Mouse (Mus musculus) liver, embryonic 11.5 days (tissue): ENCODE measurements around the gene Tmem167. TPM values are rescaled to one million over a fixed set of nuclear protein-coding genes. Genes with fewer than 3 reads are reported as not detected.

Source experiments
- ATAC-seq: fragments of 200-750 bp; cut with Nextera tagmentation; replicated peaks from 2 replicates; pipeline ENCODE4 v1.8.0; 2017; ENCODE audit warnings: moderate number of reproducible peaks, mild to moderate bottlenecking, moderate TSS enrichment, moderate library complexity; ENCODE audit not compliant: low FRiP score
- DNase-seq: peaks from one replicate; pipeline ENCODE4 v3.0.0-alpha.2; 2017; ENCODE audit warnings: low spot score
- H3K27ac ChIP-seq: fragments of 300-500 bp; sonication (generic); 2 replicates; pipeline ENCODE4 v1.5.1; 2014; ENCODE audit warnings: mild to moderate bottlenecking, low read depth, low read length, control low read depth
- H3K27me3 ChIP-seq: fragments of 300-500 bp; sonication (generic); replicated peaks from 2 replicates; pipeline ENCODE4 v1.6.1; 2014; ENCODE audit warnings: low read length, mixed read lengths; ENCODE audit not compliant: control insufficient read depth, insufficient read depth
- H3K36me3 ChIP-seq: fragments of 300-500 bp; sonication (generic); 2 replicates; pipeline ENCODE4 v1.6.1; 2014; ENCODE audit warnings: mild to moderate bottlenecking, low read length, moderate library complexity, mixed read lengths; ENCODE audit not compliant: control insufficient read depth, insufficient read depth
- H3K4me1 ChIP-seq: fragments of 300-500 bp; sonication (generic); replicated peaks from 2 replicates; pipeline ENCODE4 v1.6.1; 2014; ENCODE audit warnings: low read length, mixed read lengths; ENCODE audit not compliant: control insufficient read depth, insufficient read depth
- H3K4me2 ChIP-seq: fragments of 300-500 bp; sonication (generic); 2 replicates; pipeline ENCODE4 v1.6.1; 2014; ENCODE audit warnings: mild to moderate bottlenecking, control low read depth, moderate library complexity
- H3K4me3 ChIP-seq: fragments of 300-500 bp; sonication (generic); 2 replicates; pipeline ENCODE4 v1.5.1; 2014; ENCODE audit warnings: low read depth, low read length, control low read depth
- H3K9ac ChIP-seq: fragments of 300-500 bp; sonication (generic); 2 replicates; pipeline ENCODE4 v1.6.1; 2014; ENCODE audit warnings: low read depth, low read length, control low read depth
- H3K9me3 ChIP-seq: fragments of 300-500 bp; sonication (generic); 2 replicates; pipeline ENCODE4 v1.6.1; 2016; ENCODE audit warnings: low read length, inconsistent platforms, mixed read lengths; ENCODE audit not compliant: control insufficient read depth
- WGBS: fragments of 180-500 bp; shearing (Covaris S2); extraction: QIAGEN DNeasy Blood & Tissue Kit; methylation state at CpG from one replicate; pipeline ENCODE4 v1.1.7; 2014; 5-methylcytosine and 5-hydroxymethylcytosine counted together
- polyA plus RNA-seq: library from polyadenylated mRNA; unstranded; fragments of >200 nt; fragmentation: Nextera tagmentation; extraction: Ambion mirVana; gene quantifications from 2 replicates; pipeline ENCODE4 v1.2.1, GENCODE M21; 2014

The Tmem167 gene
- polyA plus RNA-seq, 1 experiment from 2014 or later, result 49.4 TPM

DNA sequence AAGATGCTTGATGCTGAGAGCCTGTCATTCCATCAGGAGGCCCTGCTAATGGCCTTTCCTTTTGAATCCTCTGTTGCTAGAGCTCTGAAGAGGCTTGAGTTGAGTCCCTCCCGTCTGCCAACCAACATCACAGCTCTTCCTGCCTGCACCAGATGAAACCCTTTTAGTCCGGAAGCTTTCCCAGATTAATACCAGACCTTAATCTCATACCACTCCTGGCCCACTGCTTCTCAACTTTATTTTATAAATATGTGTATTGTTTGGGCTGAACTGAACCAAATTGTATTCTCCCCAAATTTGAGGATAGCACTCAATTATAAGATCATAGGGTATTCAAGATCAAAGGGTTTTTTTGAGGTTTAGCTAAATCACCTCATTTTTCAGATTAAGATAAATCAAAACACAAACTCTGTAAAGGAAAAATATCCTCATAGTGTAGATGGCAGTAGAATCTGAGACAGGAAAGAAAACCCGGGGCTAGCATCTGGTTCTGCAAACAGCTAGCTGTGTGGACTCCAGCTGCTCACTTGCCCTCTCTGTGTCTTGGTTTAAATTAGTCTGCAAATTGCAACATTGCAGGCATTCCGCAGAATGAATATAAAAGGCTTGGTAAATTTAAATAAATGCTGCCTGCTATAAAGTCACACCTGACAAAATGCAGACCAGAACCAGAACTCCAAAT lies 81.3 kb downstream of the Tmem167 start:
- no peaks in the 10 kb centered on the region for H3K27me3 ChIP-seq
- ATAC-seq (no peak), DNase-seq (no peak)
- no peak overlapping the region for H3K4me2 ChIP-seq
- no peaks in the 10 kb centered on the region for H3K36me3 ChIP-seq
- H3K9me3 ChIP-seq, result no peaks in the 10 kb centered on the region
- H3K4me3 ChIP-seq, result no peak overlapping the region
- no peak overlapping the region for H3K9ac ChIP-seq
- H3K4me1 ChIP-seq, result no peaks in the 10 kb centered on the region
- 41% methylated on average over 4 of the region's 4 CpGs for WGBS
- H3K27ac ChIP-seq, result no peak overlapping the region

DNA sequence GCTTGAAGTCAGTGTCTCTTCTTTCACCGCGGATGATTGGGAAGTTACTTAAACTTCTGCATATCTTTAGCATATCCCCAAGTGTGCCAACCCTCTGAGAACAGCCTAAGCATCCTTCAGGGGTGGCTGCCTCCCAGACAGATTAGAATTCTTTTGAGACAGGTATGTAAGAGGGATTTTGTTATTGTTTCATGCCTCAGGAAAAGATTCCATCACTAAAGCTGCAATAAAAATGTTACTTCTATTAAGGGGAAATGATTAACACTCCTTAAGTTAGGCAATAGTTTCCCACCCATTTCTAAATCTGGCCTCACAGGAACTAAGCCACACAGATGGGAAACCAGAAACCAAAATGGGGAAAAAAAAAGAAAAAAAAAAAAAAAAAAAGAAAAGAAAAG lies 81.9 kb downstream of the Tmem167 start:
- ATAC-seq (no peak), DNase-seq (no peak)
- Histone ChIP-seq H3K4me1 (no peaks in the 10 kb centered on the region), H3K9me3 (no peaks in the 10 kb centered on the region), H3K4me3 (no peak overlapping the region), H3K36me3 (no peaks in the 10 kb centered on the region), H3K4me2 (no peak overlapping the region), H3K27ac (no peak overlapping the region), H3K9ac (no peak overlapping the region), H3K27me3 (no peaks in the 10 kb centered on the region)
- WGBS, result 15% methylated on average over 2 of the region's 2 CpGs

DNA sequence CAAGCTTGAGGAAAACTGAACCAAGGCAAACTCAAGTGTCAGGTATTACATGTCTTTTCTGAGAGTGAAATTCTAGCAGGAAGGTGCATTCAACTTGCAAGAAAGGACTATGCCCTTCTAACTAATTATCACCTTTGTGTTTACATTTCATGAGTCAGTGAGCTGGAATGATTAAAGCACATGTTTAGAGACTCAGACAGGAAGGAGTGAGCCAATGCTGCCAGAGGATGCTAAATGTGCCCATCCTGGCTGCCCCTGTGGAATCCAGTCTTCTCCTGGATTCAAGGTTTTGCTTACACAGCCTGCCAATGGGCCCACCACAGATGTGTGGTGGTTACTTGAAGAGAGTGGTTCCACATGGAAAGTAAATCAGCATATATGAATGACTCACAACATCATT lies 82.5 kb downstream of the Tmem167 start:
- ATAC-seq (no peak), DNase-seq (no peak)
- no peak overlapping the region for H3K27ac ChIP-seq
- no peaks in the 10 kb centered on the region for H3K36me3 ChIP-seq
- H3K4me3 ChIP-seq, result no peak overlapping the region
- H3K9me3 ChIP-seq, result no peaks in the 10 kb centered on the region
- no peak overlapping the region for H3K9ac ChIP-seq
- no peaks in the 10 kb centered on the region for H3K4me1 ChIP-seq
- no peak overlapping the region for H3K4me2 ChIP-seq
- H3K27me3 ChIP-seq, result no peaks in the 10 kb centered on the region

DNA sequence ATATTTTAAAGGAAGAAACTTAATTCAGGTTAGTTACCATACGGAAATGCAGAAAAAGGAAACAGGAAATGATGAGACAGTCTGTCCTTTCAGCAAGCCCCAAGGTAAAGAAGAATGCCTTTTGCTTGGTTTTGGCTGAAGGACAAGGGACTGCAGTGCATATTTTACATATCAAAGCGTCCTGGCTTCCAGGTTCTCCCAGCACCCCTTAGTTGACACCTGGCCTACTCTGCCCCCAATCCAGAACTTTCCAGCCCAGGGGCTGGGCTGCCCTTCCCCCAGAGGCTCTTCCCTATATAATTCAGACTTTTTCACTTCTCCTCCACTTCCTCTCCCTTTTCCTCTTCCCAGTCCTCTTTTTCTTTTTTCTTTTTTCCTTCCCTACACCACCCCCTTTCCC lies 86.7 kb downstream of the Tmem167 start:
- H3K4me3 ChIP-seq, result no peak overlapping the region
- ATAC-seq (no peak), DNase-seq (no peak)
- no peak overlapping the region for H3K27ac ChIP-seq
- H3K4me2 ChIP-seq, result no peak overlapping the region
- no peak overlapping the region for H3K9ac ChIP-seq
- H3K9me3 ChIP-seq, result no peaks in the 10 kb centered on the region
- no peaks in the 10 kb centered on the region for H3K36me3 ChIP-seq
- 39% methylated on average over 2 of the region's 2 CpGs for WGBS
- no peaks in the 10 kb centered on the region for H3K27me3 ChIP-seq
- H3K4me1 ChIP-seq, result no peaks in the 10 kb centered on the region

DNA sequence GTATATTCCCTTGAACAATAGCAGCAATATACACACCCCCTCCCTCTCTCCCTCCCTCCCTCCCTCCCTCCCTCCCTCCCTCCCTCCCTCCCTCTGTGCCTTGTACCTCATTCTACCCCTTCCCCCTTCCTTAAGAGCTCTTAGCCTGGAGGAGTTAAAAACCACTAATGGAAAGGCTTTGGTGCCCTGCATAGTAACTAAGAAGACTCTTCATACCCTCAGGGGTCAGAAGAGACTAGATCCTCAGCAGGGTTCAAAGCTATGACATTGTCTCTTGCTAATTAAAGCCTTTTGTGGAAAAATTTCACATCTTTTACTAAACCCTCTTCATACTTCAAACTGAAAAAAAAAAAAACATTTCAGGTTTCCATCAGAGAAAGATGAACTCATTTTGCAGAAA lies 93.3 kb downstream of the Tmem167 start:
- no peak for DNase-seq
- no peak for ATAC-seq

DNA sequence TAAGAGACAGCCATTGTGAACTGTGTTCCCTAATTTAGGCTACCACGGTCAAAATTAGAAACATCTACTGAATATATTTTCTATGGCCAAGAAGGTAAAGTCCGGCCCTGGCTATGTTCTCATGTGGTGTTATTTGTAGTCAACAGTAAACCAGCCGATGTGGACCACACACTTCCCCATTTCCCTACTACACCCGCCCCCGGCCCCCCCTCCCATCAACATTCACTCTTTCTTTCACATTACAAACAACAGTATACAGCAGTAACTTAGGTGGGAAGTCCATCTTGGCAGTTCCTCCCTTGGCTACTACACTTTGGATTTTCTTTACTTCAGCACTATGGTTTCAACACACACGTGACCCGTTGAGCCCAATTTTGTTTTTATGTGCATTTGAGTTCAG lies 94.6 kb downstream of the Tmem167 start:
- H3K9me3 ChIP-seq, result no peaks in the 10 kb centered on the region
- H3K27me3 ChIP-seq, result no peaks in the 10 kb centered on the region
- H3K9ac ChIP-seq, result no peak overlapping the region
- no peaks in the 10 kb centered on the region for H3K36me3 ChIP-seq
- H3K4me2 ChIP-seq, result no peak overlapping the region
- no peak for DNase-seq
- 72% methylated on average over 7 of the region's 7 CpGs for WGBS
- H3K27ac ChIP-seq, result no peak overlapping the region
- H3K4me1 ChIP-seq, result no peaks in the 10 kb centered on the region
- ATAC-seq, result no peak
- H3K4me3 ChIP-seq, result no peak overlapping the region

More for the DNA sequence above, 93.3 kb downstream of the Tmem167 start:
- Histone ChIP-seq H3K27ac (no peak overlapping the region), H3K4me2 (no peak overlapping the region), H3K9me3 (no peaks in the 10 kb centered on the region), H3K36me3 (no peaks in the 10 kb centered on the region), H3K4me1 (no peaks in the 10 kb centered on the region), H3K27me3 (no peaks in the 10 kb centered on the region), H3K9ac (no peak overlapping the region), H3K4me3 (no peak overlapping the region)

DNA sequence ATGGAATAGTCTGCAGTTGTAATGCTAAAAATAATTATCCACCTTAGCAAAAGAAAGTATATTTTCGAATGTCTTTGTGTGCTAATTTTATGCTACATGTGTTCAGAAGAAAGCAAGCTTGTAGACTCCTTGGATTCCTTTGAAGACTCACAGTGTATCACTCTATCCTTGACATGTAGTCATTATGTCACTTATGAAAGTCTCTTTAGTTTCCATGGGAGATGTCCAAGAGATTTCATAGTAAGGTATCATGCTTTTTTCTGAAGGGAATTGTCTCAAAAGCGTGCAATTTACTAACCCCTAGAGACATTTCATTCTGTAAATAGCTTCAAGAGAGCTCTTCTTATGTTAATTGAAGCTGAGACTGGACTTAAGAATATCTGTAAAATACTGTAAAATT lies 97.8 kb downstream of the Tmem167 start:
- H3K4me3 ChIP-seq, result no peak overlapping the region
- no peaks in the 10 kb centered on the region for H3K27me3 ChIP-seq
- H3K4me1 ChIP-seq, result no peaks in the 10 kb centered on the region
- no peaks in the 10 kb centered on the region for H3K36me3 ChIP-seq
- WGBS, result 78% methylated on average over 2 of the region's 2 CpGs
- no peaks in the 10 kb centered on the region for H3K9me3 ChIP-seq
- H3K27ac ChIP-seq, result no peak overlapping the region
- no peak overlapping the region for H3K9ac ChIP-seq
- no peak overlapping the region for H3K4me2 ChIP-seq
- no peak for DNase-seq
- no peak for ATAC-seq

DNA sequence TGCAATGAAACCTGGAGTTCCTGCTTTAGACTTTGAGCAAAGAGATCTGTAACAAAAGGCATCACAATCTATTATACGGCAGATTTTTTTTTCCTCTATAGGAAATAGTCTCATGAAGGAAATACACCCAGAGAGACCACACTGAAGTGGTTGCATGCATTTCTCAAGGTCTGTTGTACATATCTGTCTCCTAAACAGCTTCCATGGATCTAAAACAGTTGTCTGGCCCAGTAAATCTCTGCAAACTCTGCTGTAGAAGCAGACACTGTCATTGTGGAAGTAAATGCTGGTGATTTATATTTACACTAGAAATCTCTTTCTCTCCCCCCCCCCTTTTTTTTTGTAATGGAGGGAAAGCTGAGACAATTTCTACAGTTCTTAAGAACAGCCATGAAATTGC lies 99.1 kb downstream of the Tmem167 start:
- H3K27me3 ChIP-seq, result no peaks in the 10 kb centered on the region
- H3K27ac ChIP-seq, result no peak overlapping the region
- H3K4me2 ChIP-seq, result no peak overlapping the region
- H3K9ac ChIP-seq, result no peak overlapping the region
- H3K4me3 ChIP-seq, result no peak overlapping the region
- no peaks in the 10 kb centered on the region for H3K36me3 ChIP-seq
- H3K9me3 ChIP-seq, result no peaks in the 10 kb centered on the region
- ATAC-seq, result no peak
- DNase-seq, result no peak
- H3K4me1 ChIP-seq, result no peaks in the 10 kb centered on the region
- whole genome bisulfite sequencing, result 78% methylated on average over 1 of the region's 1 CpGs

DNA sequence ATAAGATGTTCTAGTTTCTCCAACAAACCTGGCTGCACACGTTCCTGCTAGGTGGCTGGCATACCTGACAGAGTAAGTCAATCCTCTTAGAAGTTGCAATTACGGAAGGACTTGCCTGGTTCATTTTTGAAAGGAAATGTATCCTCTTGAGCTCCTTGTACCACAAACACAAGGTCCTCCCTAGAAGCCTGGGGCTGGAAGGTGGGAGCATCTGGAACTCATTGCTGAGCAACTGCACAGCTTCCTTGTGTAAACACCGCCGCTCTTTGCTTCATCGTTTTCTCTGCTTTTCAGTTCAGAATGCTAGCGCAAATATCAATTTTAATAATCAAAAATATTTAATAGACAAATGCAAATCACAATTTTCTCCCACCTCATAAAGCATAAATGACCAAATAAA lies 102.9 kb downstream of the Tmem167 start:
- Histone ChIP-seq H3K36me3 (no peaks in the 10 kb centered on the region), H3K9ac (no peak overlapping the region), H3K4me3 (no peak overlapping the region), H3K27ac (no peak overlapping the region), H3K27me3 (no peaks in the 10 kb centered on the region), H3K4me2 (no peak overlapping the region), H3K4me1 (no peaks in the 10 kb centered on the region), H3K9me3 (no peaks in the 10 kb centered on the region)
- WGBS, result 67% methylated on average over 6 of the region's 6 CpGs
- DNase-seq (no peak), ATAC-seq (no peak)
